Mouse (Mus musculus) spleen, adult 18-20 months (tissue): Measurements from ENCODE around the gene Plekhg5.

Source experiments
- DNase-seq, 2 experiments: peaks; one replicate each; pipeline ENCODE4 v3.0.0; 2022; ENCODE audit warnings: mixed read lengths in 2 of 2

Plekhg5 gene

DNA sequence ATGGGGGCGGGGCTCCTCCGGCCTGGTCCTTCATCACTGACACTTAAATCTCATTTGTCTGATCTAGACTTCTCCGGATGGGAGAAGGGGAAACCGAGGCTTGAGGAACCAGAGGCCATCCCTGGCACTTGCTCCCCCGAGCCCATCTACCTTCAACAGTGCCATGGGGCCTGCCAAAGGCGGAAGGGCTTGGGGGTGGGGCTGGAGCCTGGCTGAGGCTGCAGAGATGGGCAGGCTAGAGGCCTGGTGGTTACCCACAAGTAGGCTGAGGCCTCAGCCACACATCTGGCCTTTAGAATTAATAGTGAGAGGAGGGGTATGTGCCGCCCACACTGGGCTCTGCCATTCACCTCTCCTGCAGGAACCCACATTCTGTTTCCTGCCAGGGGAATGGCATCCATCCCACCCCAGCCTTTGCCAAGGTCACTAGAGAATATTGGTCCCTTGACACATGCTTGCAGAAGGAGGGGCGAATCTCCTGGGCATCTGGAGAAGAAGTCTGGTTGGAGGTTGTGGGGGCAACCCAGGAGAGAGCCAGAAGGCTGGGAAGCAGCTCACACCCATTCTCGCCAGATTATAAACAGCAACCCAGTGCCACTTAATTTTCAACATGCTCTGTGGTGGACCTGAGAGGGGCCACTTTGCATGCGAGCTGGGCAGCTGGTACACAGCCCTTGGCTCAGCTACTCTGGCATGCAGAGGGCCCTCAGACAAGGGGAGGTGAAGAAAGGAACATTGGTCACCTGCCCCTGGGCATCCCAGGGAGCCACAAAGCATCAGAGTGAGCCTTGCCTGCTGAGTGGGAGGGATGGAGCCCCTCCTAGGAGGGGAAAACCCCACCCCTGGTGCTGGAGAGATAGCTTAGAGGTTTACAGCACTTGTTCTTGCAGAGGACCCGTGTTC, 1.6 kb upstream of the Plekhg5 start:
- no peak for DNase-seq

GRCm38 (mm10) chr4:152072655-152073054, 357 bp downstream of the Plekhg5 start:
- DNase-seq, result no peak

DNA sequence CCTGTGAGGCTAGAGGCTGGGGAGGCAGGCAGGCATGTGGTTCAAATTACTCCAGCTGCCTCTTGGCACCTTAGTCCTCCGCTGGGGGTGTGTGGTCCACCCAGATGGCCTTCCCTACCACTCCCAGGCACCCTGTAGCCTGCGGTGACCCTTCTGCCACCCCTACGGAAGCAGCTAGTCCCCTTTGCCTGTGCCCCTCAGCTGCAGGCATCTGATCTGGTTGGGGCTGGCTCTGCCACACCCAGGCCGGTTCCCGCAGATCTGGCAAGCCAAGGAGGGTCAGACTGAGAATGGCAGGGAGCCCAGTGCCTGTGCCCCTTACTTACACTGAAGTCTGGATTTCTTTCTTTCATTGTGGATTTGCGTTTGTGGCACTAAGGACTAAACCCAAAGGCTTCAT, 1.4 kb downstream of the Plekhg5 start:
- no peak for DNase-seq

DNA sequence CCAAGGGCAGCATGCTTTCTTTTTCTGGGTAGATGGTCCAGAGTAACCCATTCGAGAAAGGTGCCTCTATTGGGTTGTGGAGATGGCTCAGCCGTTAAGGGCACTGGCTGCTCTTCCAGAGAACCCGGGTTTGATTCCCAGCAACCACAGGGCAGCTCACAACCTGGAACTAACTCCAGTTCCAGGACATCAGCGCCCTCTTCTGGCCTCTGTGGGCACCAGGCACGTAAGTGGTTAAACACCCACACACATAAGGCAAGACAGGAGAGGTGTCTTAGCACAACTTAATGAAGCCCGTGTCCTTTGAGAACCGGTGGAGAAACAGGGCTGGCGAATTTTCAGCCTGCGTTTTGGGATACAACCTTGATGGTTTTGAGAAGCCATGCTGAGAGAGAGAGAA, 2.2 kb downstream of the Plekhg5 start:
- DNase-seq, result no peak

- no peak for DNase-seq
Observed at GRCm38 (mm10) chr4:152077191-152077590, 4.9 kb downstream of the Plekhg5 start.

DNA sequence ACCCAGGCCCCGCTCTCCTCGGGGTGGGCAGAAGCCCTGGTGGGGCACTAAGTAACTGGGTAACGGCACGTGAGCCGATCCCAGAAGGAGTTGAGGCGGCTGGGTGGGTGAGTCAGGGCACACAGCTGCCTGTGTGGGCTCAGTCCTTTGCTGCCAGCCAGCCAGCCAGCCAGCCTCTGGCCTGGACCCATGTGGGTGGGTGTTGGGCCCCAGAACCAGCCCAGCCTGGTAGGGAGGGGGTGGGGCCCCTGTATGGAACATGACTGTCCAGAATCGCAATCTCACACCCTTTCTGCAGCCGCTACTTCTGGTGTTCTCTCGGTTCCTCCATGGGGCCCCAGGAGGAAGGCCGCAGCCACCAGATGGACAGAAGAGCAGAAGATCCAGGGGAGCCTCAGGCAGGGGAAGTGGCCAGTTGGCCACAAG, 5.8 kb downstream of the Plekhg5 start:
- DNase-seq, result no peak

GRCm38 (mm10) chr4:152079261-152079660, 7.0 kb downstream of the Plekhg5 start:
- DNase-seq, result no peak

DNA sequence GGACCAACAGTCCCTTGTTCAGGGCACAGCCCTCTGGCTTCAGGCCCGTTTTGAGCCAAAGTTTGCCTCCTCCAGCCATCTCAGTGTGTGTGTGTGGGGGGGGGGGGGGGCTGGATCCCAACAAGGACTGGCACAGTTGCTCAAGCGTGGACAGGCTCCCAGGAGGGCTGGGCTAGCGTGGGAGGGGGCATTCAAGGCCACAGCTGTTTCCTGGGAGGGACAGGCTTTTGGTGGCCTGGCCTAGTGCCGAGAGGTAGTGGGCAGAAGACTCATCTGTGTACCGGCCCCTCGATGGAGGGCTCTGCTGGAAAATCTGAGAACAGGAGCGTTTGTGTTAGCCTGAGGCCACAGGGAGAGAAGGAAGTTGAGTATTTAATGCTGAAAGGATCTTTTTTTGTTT, 7.6 kb downstream of the Plekhg5 start:
- DNase-seq, result no peak

- DNase-seq, result no peak
Observed at GRCm38 (mm10) chr4:152083611-152084220, 11.4 kb downstream of the Plekhg5 start.

GRCm38 (mm10) chr4:152084616-152085015, 12.3 kb downstream of the Plekhg5 start:
- peak in 1 of 2 experiments; percentile 1 for DNase-seq

- DNase-seq, result peak in 1 of 2 experiments; percentile 40
Observed at GRCm38 (mm10) chr4:152086505-152087210, 14.4 kb downstream of the Plekhg5 start.

GRCm38 (mm10) chr4:152087211-152088081, 15.1 kb downstream of the Plekhg5 start:
- DNase-seq, result no peak

- DNase-seq, result no peak
Observed at GRCm38 (mm10) chr4:152088133-152088532, 15.8 kb downstream of the Plekhg5 start.

GRCm38 (mm10) chr4:152088556-152089120, 16.3 kb downstream of the Plekhg5 start:
- DNase-seq, result no peak

DNA sequence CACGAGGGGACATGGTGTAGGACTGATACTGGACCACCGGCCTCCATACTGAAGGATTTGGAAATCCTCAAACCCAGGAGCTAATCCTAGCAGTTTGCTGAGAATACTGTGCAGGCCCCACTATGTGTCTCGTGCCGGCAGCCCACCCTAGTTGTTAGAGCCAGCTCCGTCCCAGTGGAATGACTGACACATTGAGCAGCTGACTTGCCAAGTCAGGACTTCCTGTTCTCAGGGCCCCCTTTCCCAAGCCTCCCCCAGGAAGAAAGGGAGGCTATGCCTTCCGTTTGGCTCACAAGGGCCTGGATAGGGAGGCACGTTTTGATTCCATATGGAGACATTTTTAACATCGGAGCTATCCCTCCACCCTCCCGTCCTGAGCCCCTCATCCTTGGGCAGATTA, 17.9 kb downstream of the Plekhg5 start:
- DNase-seq, result no peak

DNA sequence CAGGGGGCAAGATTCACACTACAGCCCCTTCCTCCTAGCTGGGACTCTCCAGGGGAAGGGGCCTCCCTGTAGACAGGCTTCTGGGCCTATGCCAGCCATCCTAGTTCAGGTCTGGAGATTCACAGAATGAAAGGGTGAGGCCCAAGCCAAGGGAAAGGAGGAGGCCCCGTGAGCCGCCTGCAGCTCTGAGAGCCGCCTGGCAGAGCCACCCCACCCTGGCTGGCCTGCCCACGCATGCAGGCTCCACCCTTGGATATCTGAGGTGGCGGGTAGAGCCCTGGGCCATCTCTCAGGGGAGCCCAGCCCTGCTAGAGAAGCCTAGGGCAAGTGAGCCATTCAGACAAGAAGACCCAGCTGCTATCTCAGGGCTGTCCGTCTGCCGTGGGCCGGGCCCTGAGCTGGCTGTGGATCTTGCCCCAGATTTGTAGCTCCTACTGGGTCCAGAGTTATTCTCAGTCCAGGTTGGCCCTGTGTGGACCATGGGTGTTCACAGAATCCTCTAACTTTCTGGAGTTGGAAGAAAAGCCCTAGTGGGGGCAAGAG, 20.5 kb downstream of the Plekhg5 start:
- no peak for DNase-seq

GRCm38 (mm10) chr4:152094233-152094632, 21.9 kb downstream of the Plekhg5 start:
- DNase-seq, result no peak

DNA sequence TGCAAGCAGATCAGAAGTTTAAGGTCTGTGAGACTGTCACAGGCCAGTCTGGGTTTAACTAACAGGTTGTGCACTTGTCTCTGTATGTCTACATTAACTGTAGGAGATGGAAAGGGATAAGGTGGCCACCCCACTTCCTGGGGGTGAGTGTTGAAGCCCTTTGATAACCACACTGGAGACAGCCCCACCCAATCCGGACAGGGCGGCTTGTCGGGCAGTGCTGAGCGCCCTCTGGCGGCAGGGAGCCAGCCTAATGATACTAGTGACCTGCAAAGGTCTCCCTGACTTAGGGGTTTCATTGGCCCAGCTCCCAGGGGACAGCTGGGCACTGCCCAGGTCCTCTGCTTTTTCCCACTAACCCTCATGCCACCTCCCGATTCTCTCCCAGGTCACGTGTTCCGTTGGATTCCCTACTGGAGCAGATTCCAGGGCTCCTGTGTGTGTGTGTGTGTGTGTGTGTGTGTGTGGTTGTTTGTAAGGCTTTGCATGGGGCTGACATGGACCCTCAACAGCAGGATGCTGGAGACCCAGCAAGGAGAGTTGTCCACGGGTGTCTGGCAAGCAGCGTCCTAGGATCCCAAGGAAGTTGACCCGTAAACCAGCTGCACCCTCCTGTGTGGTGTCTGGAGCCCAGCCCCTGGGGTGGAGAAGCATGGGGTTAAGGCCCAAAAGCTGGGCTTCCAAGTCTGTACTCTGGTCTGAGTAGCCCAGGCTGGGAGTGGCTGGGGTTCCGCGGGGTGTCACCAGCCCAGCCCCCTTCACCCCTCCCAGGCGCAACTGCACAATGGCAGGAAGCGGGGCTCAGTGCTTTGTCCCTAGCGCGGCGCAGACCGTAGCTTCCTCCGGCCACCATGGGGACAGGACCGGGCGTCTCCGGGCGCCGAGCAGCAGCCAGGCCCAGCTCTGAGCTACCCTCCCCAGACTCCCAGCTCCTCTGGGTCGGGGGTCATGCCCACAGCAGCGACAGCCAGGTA, 23.9 kb downstream of the Plekhg5 start:
- peak; percentile 61 to 84 for DNase-seq

DNA sequence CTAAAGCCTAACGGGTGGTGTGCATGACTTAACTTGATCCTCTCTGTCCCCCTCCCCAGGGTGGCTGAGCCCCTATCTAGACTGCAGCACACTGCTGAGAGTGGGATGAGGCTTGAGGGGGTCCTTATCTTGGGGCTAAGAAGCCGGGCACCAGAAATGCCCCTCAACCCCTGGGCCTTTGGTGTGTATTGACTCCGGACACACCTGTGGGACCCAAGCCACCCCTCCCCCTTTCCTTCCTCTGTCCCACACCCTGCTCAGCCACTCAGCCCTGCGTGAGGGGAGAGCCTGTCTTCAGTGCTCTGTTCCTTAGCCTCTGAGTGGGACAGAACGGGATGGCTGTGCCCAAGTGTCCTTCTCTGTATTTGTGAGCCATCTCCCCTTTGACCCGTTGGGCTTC, 24.6 kb downstream of the Plekhg5 start:
- no peak for DNase-seq
